Mouse (Mus musculus) urinary bladder, postnatal 36 days (tissue): Measurements from ENCODE around the gene Narfl.
A peak's percentile ranks its signal among the peaks of the same experiment; 100 is the strongest.

ENCODE experiments used
- DNase-seq, 2 experiments: peaks; one replicate each; pipeline ENCODE4 v3.0.0; 2022; ENCODE audit warnings: low spot score in 2 of 2, mixed read lengths in 1 of 2

The Narfl gene

GRCm38 (mm10) chr17:25829558-25830017, 56.0 kb downstream of the Narfl start:
- DNase-seq: no peak

- no peak for DNase-seq
Measured at GRCm38 (mm10) chr17:25830200-25830753, 56.7 kb downstream of the Narfl start.

GRCm38 (mm10) chr17:25830806-25831431, 57.3 kb downstream of the Narfl start:
- no peak for DNase-seq

GRCm38 (mm10) chr17:25831451-25832281, 58.1 kb downstream of the Narfl start:
- DNase-seq: no peak

- peak; percentile 99 for DNase-seq
Measured at GRCm38 (mm10) chr17:25832436-25833290, 59.1 kb downstream of the Narfl start.
